Mouse (Mus musculus) stomach, embryonic 15.5 days (tissue): Measurements from ENCODE around the gene Ptgfr. TPM values are rescaled to one million over a fixed set of nuclear protein-coding genes. Genes with fewer than 3 reads are reported as not detected.

ENCODE experiments used
- ATAC-seq: fragments of 200-750 bp; cut with Nextera tagmentation; 2 replicates; pipeline ENCODE4 v1.8.0; 2017; ENCODE audit warnings: low read depth, moderate number of reproducible peaks, moderate TSS enrichment; ENCODE audit not compliant: insufficient read depth, low FRiP score
- H3K27ac ChIP-seq: fragments of 300-500 bp; sonication (generic); 2 replicates; pipeline ENCODE4 v1.5.1; 2015; ENCODE audit warnings: mild to moderate bottlenecking, inconsistent platforms
- H3K27me3 ChIP-seq: fragments of 300-500 bp; sonication (generic); replicated peaks from 2 replicates; pipeline ENCODE4 v1.6.1; 2015; ENCODE audit warnings: inconsistent platforms
- H3K36me3 ChIP-seq: fragments of 300-500 bp; sonication (generic); 2 replicates; pipeline ENCODE4 v1.6.1; 2015; ENCODE audit warnings: inconsistent platforms
- H3K4me1 ChIP-seq: fragments of 300-500 bp; sonication (generic); 2 replicates; pipeline ENCODE4 v1.6.1; 2015; ENCODE audit warnings: inconsistent platforms
- H3K4me2 ChIP-seq: fragments of 300-500 bp; sonication (generic); 2 replicates; pipeline ENCODE4 v1.6.1; 2015; ENCODE audit warnings: mild to moderate bottlenecking, inconsistent platforms
- H3K4me3 ChIP-seq: fragments of 300-500 bp; sonication (generic); replicated peaks from 2 replicates; pipeline ENCODE4 v1.5.1; 2015; ENCODE audit warnings: inconsistent platforms
- H3K9ac ChIP-seq: fragments of 300-500 bp; sonication (generic); 2 replicates; pipeline ENCODE4 v1.6.1; 2015; ENCODE audit warnings: inconsistent platforms
- H3K9me3 ChIP-seq: fragments of 300-500 bp; sonication (generic); 2 replicates; pipeline ENCODE4 v1.6.1; 2016; ENCODE audit warnings: inconsistent platforms
- WGBS: fragments of 180-500 bp; shearing (Covaris S2); methylation state at CpG from one replicate; pipeline ENCODE4 v1.1.7; 2015; 5-methylcytosine and 5-hydroxymethylcytosine counted together
- polyA plus RNA-seq: library from polyadenylated mRNA; unstranded; fragments of >200 nt; fragmentation: Nextera tagmentation; extraction: Ambion mirVana; gene quantifications from 2 replicates; pipeline ENCODE4 v1.2.1, GENCODE M21; 2015

The Ptgfr gene
- polyA plus RNA-seq, 1 experiment from 2014 or later = 0.83 TPM

DNA sequence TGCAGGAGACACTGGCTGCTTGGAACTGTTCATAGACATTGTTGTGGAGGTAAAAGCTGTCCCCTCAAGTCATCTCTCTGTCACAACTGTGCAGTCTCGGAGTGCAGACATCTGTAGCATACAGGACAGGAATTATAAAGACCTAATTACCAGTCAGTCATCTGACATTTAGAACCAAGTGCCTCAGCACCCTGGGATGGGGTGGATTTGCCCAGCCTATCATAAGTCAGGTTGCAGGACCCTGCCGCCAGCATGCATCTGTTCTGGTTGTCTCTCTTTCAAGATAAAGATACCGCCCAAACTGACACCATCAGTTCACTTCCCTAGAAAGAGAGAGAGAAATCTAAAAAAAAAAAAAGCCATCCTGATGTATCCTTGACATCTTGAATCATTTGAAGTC lies 1.6 kb downstream of the Ptgfr start:
- H3K27ac ChIP-seq = no peak overlapping the region
- peaks cover 4% of the 10 kb centered on the region; the same call in 1 of the 2 replicates for H3K4me1 ChIP-seq
- no peak overlapping the region for H3K9ac ChIP-seq
- H3K36me3 ChIP-seq = no peaks in the 10 kb centered on the region
- H3K4me2 ChIP-seq = no peak overlapping the region
- 70% methylated on average over 3 of the region's 3 CpGs for WGBS
- no peak for ATAC-seq
- no peak overlapping the region for H3K4me3 ChIP-seq
- no peaks in the 10 kb centered on the region for H3K9me3 ChIP-seq
- H3K27me3 ChIP-seq = 0 out of 2 replicates have a peak, but pooled peaks cover 3% of the 10 kb centered on the region

- no peak overlapping the region for H3K27ac ChIP-seq
- H3K27me3 ChIP-seq = no peaks in the 10 kb centered on the region
- H3K4me1 ChIP-seq = no peaks in the 10 kb centered on the region
- WGBS = 65% methylated on average over 11 of the region's 11 CpGs
- H3K9ac ChIP-seq = no peak overlapping the region
- H3K9me3 ChIP-seq = no peaks in the 10 kb centered on the region
- H3K36me3 ChIP-seq = no peaks in the 10 kb centered on the region
- H3K4me3 ChIP-seq = no peak overlapping the region
- H3K4me2 ChIP-seq = no peak overlapping the region
- no peak for ATAC-seq
Measured at GRCm38 (mm10) chr3:151827950-151828610, 9.3 kb downstream of the Ptgfr start.

DNA sequence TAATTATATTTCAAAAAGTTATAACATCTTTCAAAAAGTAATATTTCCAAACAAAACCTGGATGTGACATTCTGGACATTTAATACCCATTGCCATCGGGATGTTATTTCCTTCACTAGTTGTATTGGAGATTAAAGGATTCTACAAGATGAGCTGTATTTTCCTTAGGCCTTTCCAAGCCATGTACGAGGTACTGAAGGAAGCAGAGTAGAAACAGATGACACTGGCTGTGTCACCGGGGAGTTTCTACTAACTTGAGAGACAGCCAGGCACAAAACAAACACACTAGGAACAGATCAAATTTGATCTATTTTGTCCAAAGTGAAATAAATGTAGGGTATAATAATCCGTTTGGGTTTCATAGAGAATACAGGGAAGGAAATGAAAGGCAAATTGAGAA lies 17.6 kb downstream of the Ptgfr start:
- no peaks in the 10 kb centered on the region for H3K4me1 ChIP-seq
- 78% methylated on average over 4 of the region's 4 CpGs for WGBS
- H3K9ac ChIP-seq = no peak overlapping the region
- no peaks in the 10 kb centered on the region for H3K27me3 ChIP-seq
- no peaks in the 10 kb centered on the region for H3K36me3 ChIP-seq
- H3K9me3 ChIP-seq = no peaks in the 10 kb centered on the region
- H3K4me2 ChIP-seq = no peak overlapping the region
- no peak overlapping the region for H3K4me3 ChIP-seq
- no peak overlapping the region for H3K27ac ChIP-seq
- no peak for ATAC-seq

GRCm38 (mm10) chr3:151818265-151818664 lies 19.2 kb downstream of the Ptgfr start:
- Histone ChIP-seq H3K36me3 (no peaks in the 10 kb centered on the region), H3K9me3 (no peaks in the 10 kb centered on the region), H3K4me1 (no peaks in the 10 kb centered on the region), H3K27ac (no peak overlapping the region), H3K4me3 (no peak overlapping the region), H3K4me2 (no peak overlapping the region), H3K9ac (no peak overlapping the region), H3K27me3 (no peaks in the 10 kb centered on the region)
- WGBS = 74% methylated on average over 6 of the region's 6 CpGs
- no peak for ATAC-seq

DNA sequence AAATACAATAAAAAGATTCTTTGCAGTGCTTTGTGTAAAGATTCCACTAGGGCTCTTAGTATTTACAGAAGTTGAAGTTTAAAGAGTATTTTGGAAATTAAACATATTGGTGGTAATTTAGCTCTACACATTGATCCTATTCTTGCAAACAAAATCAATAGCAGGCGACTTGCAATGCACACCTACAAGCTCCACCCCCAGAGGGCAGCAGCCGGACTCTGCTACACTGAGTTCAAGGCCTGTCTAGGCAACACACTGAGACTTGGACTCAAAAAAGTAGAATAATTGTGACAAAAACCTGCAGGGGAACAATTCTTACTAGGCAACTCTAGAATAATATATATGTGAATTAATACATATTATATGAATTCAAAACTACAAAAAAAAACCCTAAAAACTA lies 28.8 kb downstream of the Ptgfr start:
- no peaks in the 10 kb centered on the region for H3K27me3 ChIP-seq
- no peaks in the 10 kb centered on the region for H3K36me3 ChIP-seq
- H3K4me1 ChIP-seq = no peaks in the 10 kb centered on the region
- no peak for ATAC-seq
- no peak overlapping the region for H3K4me3 ChIP-seq
- H3K27ac ChIP-seq = no peak overlapping the region
- 55% methylated on average over 2 of the region's 2 CpGs for WGBS
- no peaks in the 10 kb centered on the region for H3K9me3 ChIP-seq
- H3K9ac ChIP-seq = no peak overlapping the region
- no peak overlapping the region for H3K4me2 ChIP-seq

DNA sequence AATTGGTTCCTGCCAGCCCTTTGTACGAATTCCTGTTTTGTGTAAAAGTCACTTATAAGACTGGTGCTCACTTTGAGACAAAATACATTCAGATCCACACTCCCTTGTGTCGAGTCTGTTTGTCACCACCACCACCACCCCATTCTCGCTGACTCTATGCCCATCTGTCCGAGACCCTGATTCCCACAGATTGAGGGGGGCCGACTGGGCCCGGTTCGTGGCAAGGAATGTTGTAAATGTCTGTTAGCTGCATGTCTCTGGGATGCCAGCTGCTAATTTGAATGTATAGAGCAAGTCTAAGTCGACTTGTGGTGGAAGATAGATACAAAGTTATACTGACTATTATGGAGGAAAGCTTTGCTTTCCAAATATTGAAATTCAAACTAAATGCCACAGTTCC lies 48.8 kb downstream of the Ptgfr start:
- whole genome bisulfite sequencing = 77% methylated on average over 8 of the region's 8 CpGs
- no peaks in the 10 kb centered on the region for H3K27me3 ChIP-seq

DNA sequence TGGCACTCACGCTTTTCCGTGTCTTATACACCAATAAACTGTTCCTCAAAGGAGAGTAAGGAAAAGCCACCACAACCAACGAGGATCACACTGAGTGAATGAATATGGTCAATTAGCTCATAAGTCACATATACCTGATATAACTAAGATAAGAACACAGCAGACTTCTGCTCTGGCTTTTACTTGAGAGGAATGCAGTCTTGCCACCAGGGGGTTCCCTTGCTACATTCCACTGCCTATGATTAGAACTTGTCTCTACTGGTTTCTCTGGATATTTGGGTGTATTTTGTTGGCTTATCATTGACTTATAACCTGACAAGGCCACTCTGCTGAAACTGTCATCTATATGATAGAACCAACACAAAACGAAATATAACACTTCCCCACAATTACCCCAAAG lies 62.3 kb downstream of the Ptgfr start:
- no peak overlapping the region for H3K4me3 ChIP-seq
- H3K4me2 ChIP-seq = no peak overlapping the region
- H3K36me3 ChIP-seq = no peaks in the 10 kb centered on the region
- no peak overlapping the region for H3K27ac ChIP-seq
- H3K27me3 ChIP-seq = no peaks in the 10 kb centered on the region
- WGBS = 68% methylated on average over 4 of the region's 4 CpGs
- no peaks in the 10 kb centered on the region for H3K4me1 ChIP-seq
- no peak for ATAC-seq
- no peak overlapping the region for H3K9ac ChIP-seq
- H3K9me3 ChIP-seq = no peaks in the 10 kb centered on the region

More for the DNA sequence above, 48.8 kb downstream of the Ptgfr start:
- Histone ChIP-seq H3K4me1 (no peaks in the 10 kb centered on the region), H3K36me3 (no peaks in the 10 kb centered on the region), H3K4me3 (no peak overlapping the region), H3K9ac (no peak overlapping the region), H3K9me3 (no peaks in the 10 kb centered on the region), H3K27ac (no peak overlapping the region), H3K4me2 (no peak overlapping the region)
- ATAC-seq = no peak

DNA sequence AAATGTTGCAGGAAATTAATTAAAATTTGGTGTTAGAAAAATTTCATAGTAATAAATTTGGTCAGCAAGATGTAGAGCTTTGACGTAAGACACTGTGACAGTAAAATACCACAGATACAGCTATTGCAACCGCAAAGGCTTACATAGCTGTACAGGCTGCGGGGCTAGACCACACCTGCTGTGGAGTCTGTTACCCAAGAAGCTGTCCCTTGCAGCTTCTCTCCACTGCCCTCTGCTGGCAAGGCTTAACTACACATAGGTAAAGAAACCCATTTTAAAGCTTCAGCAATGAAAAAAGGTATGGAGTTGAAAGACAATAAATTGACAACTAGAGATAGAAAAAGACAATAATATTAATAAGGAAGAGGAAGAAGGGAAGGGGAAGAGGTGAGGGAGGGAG lies 66.4 kb downstream of the Ptgfr start:
- H3K27ac ChIP-seq = no peak overlapping the region
- H3K27me3 ChIP-seq = no peaks in the 10 kb centered on the region
- no peaks in the 10 kb centered on the region for H3K36me3 ChIP-seq
- no peak overlapping the region for H3K4me3 ChIP-seq
- ATAC-seq = no peak
- H3K4me2 ChIP-seq = no peak overlapping the region
- WGBS = 56% methylated on average over 3 of the region's 3 CpGs
- H3K4me1 ChIP-seq = no peaks in the 10 kb centered on the region
- H3K9ac ChIP-seq = no peak overlapping the region
- H3K9me3 ChIP-seq = no peaks in the 10 kb centered on the region

GRCm38 (mm10) chr3:151749737-151750136 lies 87.7 kb downstream of the Ptgfr start, which contains the start of gene Ifi44:
Gene Ifi44, minus strand, starts transcription at chr3:151749960.
- H3K27ac ChIP-seq = no peak within 1 kb of the TSS
- no peak within 1 kb of the TSS for H3K4me3 ChIP-seq
- no peak for ATAC-seq
- WGBS = 32% methylated on average over 7 of the region's 7 CpGs
- no peaks in the 10 kb centered on the region for H3K36me3 ChIP-seq
- no peaks in the 10 kb centered on the region for H3K9me3 ChIP-seq
- H3K27me3 ChIP-seq = no peaks in the 10 kb centered on the region
- no peak within 1 kb of the TSS for H3K9ac ChIP-seq
- no peaks in the 10 kb centered on the region for H3K4me1 ChIP-seq
- H3K4me2 ChIP-seq = no peak within 1 kb of the TSS

- H3K27me3 ChIP-seq = no peaks in the 10 kb centered on the region
- no peaks in the 10 kb centered on the region for H3K9me3 ChIP-seq
- H3K4me1 ChIP-seq = no peaks in the 10 kb centered on the region
- 84% methylated on average over 1 of the region's 1 CpGs for WGBS
- no peak overlapping the region for H3K4me3 ChIP-seq
- no peaks in the 10 kb centered on the region for H3K36me3 ChIP-seq
- no peak for ATAC-seq
- no peak overlapping the region for H3K27ac ChIP-seq
- no peak overlapping the region for H3K9ac ChIP-seq
- H3K4me2 ChIP-seq = no peak overlapping the region
Measured at GRCm38 (mm10) chr3:151748514-151748913, 88.9 kb downstream of the Ptgfr start.

Other genes with a start within 250 kb of the Ptgfr start
- gene Ifi44, start 87.7 kb downstream of the Ptgfr start, polyA plus RNA-seq = 0.67 and 0.99 TPM in 2 replicates
- not detected in 2 replicates for gene Ifi44l, start 74.7 kb downstream of the Ptgfr start, polyA plus RNA-seq